Mouse (Mus musculus) cerebellum, postnatal 36 days (tissue): ENCODE results near the gene Rab3ip.

ENCODE experiments used
- DNase-seq, 2 experiments: peaks; one replicate each; pipeline ENCODE4 v3.0.0; 2021 to 2022; ENCODE audit warnings: mixed read lengths in 2 of 2

Gene Rab3ip

DNA sequence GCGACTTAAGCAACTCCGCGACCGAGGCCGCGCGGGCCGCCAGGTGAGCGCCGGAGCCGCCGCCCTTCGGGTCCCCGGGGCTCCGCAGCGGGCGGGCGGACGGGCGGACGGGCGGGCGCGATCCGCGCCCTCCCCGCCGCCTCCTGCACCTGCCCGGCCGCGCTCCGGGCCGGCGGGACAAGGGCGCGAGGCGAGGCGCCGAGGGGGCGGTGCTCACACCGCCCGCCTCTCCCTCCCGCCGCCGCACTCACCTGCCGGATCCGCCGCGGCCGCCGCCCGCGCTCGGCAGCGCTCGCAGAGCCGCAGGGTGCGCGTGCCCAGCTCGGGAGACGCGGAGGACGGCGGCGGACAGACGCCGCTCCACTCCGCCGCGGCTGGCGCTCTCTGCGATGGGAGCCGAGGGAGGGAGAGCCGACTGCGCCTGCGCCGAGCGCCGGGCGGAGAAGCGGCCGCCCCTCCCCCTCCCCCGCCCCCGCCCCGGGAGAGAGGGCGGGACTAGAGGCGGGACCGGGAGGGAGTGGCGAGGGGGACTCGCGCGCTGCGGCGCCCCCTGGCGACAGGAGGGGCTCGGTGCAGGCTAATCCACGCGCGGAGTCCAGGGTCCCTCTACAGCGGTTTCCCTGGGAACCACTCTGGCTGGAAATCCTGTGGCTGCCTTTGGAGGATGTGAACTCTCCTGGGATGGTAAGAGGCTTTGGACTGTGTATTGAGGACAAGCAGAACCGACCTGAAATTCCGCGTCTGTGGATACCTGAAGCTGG, at the start of gene Rab3ip:
Rab3ip (minus strand) TSS at position 761 of the 761 bp plus-strand sequence.
- peak; percentile 88 to 93 for DNase-seq

DNA sequence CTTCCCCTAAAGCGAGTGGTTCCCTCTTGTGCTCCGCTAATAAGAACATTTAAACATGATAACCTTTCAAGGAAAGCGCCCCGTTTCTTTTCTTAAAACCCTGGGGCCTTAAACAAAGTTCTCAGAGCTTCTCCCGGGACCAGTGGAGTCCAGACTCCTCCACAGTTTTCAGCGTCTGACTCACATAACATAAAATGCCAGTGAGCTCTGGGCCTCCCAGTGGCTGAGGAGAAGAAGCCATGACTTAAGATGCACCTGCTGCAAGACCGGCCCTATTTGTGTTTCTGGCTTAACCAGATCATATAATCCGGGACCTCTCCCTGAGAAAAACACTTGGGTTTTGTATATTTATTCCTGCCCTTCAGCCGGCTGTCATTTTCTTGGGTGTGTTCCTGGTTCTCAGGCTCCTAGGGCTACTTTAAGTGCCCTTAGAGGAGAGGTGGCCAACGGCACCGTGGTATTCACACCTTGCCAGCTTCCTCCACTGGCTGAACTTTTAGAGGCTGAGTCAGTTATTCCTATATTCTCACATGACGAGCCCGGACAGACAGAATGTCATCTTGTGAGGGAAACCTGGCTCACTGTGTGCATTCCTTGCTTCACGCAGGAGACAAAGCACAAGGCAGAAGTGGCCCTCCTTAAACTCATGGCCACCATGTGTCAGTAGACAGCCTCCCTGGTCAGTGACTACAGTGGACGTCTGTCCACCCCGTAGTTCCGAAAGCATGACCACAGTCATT, 48.3 kb upstream of the Rab3ip start:
- DNase-seq, result no peak

DNA sequence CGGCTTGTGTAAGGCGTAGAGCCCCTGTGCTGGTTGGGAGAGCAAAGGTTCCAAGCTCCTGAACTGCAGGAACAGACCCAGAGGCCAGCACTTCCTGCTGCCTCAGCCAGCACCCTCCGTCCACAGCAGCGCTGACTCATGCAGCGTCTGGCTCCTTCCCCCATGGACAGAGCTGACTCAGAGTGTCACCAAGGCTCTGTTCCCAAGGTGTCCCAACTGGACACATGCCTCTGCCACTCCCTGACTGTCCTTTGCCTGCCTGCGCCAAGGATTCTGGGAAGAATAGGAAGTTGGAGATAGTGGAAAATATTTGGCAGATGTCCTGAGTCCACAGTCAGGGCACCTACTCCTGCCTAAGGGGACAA, 45.6 kb upstream of the Rab3ip start:
- no peak for DNase-seq

DNA sequence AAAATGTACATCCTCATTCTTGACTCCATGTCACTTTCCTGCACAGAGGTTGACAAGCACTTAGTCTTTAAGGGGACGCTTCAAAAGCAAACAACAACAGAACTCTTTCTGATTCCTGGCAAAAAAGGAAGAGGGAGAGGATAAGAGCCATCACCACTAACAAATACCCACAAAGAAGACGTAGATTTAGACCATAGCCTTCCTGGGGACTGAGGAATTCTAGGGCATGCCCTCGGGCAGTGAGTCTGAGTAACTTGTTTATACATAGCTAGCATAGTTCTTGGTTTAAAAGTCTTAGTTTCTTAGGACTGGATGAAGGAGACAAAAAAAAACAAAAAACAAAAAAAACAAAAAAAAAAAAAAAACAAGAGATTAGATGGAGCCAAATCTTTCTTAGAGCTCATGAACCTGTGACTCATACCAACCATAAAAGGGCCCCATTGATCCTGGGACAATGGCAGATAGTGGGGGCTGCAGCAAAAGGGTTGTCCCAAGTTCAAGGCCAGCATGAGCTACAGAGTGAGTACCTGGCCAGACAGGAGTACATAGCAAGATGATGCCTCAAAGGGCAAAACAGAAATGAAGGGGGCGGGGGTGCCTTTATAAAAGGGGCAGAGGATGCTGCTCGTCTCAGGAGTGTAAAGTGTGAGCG, 45.1 kb upstream of the Rab3ip start:
- DNase-seq, result no peak

DNA sequence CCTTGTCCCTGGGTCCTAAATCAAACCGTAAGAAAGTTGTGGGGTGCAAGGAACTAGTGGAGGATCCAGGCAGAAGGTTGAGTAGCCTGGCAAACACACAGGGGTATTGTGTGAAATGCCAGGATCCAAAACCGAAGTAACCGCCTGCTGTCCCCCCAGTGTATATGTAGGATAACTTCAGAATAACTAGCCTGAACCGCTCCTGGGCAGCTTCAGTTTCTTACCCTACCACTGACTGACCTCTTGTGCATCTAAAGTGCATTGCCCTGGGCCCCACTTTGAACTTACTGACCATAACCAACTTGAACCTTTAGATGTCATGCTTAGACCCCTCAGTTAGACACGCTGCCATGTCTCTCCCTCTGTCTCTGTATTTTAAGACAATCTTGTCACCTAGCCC, 44.6 kb upstream of the Rab3ip start:
- DNase-seq, result no peak

DNA sequence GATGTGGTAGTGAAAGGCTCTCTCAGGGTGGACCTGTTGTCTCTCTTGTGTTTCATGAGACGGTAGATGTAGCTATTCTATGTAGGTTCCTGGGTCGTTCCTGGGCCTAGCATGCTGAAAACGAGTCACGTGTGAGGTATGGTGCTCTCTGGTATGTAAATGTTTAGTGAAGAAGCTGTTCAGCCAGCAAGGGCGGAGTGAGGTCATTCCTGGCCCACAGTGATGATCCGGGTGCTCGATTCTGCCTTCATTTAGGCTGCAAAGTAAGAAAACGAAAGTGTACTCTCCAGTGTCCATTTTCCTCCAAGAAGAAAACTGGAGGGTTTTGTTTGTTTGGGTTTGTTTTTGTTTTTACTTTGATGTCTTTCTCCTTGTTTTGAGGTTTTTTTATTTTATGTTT, 43.4 kb upstream of the Rab3ip start:
- no peak for DNase-seq

DNA sequence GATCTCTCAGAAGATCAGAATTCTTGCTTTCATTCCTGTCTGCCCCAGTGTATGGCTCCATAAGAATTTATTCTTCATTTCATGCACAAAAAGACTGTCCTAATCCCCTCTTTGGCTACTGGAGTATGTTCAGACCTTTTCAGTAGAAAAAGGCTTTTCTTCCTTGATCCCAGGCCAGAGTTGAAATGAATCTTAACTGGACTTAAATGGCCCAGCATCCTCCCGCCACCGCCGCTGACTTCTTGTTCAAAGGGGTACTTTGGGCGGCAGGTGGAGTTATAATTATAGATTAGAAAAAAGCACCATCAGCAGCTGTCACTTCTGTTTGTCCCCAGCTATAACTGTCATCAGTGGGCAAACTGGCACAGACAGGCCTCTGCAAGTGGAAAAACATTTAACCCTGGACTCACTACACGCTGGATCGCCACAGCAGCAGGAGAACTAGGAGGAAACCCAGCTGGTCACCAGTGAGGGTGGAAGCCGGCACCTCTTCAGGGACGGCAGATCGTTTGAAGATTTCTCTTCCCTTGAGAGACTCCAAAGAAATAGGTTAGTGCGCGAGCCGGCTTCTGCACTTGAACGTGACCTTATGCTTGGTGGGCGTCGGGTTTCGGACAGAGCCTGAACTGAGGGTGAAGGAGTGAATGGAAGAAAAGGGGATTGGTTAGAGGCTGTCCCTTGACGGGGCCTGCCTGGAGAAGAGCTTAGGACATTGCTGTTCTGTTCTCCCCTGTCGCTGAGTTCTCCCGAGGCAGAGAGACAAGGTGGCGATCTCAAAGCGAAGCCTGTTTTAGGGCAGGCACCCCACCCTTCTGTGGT, 35.9 kb upstream of the Rab3ip start, which contains the start of gene Best3:
Best3 (plus strand) TSS at position 51 of the 819 bp plus-strand sequence.
- DNase-seq, result no peak

DNA sequence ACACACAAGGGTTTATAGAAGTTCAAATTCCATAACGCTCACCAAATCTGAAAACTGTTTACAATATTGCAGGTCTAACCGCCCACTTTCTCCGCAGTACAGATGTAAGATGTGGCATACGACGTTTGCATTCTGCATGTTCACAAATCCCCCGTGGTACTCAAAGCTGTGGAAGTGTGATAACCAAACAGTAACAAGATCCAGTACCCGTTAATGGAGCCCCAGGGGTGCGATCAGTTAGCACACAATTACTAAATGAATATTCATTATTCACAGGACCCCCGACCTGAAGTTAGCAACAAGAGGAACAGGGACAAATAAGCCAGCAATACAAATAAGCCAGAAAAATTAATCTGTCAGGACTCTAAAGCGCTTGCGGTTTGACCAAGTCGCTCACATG, 34.3 kb upstream of the Rab3ip start:
- DNase-seq, result no peak

DNA sequence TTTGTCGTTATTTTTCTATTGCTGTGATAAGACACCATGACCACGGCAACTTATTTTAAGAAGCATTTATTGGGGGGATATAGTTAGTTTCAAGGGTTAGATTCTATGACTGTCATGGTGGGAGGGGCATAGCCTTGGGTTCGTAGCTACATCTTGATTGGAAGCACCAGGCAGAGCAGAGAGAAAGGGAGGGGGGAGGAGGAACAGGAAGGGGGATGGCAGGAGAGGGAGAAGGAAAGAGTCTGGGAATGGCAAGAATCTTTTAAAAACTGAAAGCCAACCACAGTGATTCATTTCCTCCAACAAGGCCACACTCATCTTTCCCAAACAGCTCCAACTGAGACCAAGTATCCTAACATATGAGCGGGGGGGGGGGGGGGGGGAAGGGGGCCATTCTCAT, 32.0 kb upstream of the Rab3ip start:
- no peak for DNase-seq

DNA sequence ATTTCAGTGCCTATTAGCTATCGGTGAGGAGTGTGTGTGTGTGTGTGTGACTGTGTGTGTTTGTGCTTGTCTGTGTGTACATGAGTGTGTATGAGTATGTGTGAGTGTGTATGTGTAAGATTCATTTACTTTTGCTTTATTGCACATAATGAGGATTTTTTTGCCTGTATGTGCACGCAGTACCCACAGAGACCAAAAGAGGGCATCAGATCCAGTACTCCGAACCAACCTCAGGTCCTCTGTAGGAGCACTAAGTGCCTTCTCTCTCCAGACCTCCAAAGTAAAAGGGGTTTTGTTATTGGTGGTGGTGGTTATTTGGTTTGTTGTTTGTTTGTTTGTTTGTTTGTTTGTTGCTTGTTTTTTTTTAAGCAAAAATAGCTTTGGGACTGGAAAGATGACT, 30.3 kb upstream of the Rab3ip start:
- DNase-seq, result no peak

DNA sequence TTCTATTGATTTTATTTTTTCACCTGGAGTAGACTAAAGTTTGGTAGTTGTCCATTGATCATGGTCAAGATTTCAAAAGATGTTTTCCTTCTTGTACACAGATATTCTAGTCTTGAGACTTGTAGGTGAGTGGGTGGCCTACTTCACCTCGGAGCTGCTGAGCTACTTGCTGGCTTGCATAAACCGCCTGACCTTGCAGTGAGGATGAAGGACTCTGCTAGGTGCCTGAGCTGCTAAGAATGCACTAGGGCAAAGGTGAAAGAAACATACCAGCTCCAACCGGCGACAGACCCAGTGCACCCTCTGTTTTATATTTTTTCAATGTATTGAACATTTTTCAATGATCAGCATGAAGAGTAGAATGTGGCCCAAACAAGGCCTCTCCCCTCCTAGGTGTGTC, 29.7 kb upstream of the Rab3ip start:
- no peak for DNase-seq

DNA sequence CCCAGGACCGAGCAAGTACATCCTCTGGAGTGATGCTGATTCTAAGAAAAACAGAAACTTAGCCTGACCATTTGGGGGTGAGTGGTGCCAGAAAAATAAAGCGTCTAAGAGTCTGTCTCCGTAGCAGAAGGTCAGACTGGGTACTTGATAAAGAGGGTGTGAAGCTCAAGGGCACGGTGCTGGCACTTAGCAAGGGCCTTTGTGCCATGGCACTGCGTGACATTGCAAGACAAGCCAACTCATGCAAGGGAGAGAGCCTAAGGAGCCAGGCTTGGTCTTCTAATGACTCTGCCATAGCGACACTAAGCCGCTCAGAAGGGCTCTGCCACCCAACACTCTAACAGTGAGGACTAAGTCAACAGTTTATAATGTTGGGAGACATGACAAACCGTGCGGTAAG, 28.3 kb upstream of the Rab3ip start:
- peak; percentile 16 to 23 for DNase-seq

DNA sequence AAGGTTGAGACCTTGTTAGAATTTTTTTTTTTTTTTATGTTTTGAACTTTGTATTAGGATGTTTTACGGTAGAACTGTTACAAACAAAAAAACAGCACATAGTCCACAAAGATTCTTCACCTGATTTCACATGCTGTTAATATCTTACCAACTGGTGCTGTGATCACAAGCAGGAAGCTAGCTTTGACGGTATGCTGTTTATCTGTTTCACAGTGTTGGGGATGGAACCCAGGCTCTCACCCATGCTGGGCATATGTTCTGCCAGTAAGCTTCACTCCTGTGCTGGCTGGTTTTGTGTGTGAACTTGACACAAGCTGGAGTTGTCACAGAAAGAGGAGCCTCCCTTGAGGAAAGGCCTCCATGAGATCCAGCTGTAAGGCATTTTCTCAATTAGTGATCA, 27.3 kb upstream of the Rab3ip start:
- no peak for DNase-seq

DNA sequence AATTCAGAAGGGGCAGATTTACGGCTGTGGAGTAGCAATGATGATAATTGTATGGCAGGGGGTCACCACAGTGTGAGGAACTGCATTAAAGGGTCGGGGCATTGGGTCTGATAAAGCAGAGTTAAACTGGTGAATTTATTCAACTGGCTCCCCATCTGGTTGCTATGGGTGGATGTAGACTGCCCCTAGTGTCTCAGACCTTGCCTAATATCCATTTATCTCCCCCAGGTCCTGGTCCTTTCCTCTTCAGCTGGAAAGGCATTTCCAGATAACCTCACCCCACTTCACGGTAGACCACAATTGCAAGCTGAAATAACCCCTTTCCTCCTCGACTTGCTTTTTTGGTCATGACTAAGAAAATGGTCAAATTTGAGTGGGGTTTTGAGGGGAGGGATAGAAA, 26.9 kb upstream of the Rab3ip start:
- no peak for DNase-seq

DNA sequence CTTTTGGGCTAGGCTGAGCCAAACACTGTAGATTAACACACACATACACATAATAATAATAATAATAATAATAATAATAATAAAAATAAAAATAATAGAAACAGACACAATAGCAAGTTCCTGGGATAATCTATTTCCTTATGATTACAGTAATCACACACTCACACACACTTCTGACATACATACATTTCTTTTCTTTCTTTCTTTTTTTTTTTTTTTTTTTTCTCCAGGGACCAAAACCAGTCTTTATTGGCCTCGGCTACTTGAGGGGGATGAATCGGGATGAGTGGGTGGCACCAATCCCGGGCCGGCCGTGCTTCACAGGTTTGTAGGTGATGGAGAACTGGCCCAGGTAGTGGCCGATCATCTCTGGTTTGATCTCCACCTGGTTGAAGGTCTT, 21.9 kb upstream of the Rab3ip start, which contains the start of gene Gm10271:
Gm10271 (minus strand) TSS at position 101 of the 400 bp plus-strand sequence.
- DNase-seq, result no peak

DNA sequence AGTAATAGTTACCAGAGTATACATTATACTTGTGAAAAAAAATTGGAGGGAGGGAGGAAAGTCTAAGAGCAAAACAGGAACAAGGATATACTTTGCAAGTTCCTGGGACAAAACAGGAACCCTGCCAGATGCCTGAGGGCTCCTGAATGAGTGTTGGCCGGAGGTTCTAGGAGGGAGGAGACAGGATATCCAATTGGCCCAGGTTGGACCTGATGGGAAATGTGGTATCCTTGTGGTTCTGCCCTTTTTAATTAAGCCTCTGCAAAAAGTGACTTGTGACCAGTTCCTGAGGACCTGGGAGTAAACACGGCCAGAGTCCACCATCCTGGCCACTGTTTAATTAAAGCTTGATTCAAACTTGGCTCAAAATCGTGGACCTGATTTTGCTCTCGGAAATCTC, 18.2 kb upstream of the Rab3ip start:
- no peak for DNase-seq

DNA sequence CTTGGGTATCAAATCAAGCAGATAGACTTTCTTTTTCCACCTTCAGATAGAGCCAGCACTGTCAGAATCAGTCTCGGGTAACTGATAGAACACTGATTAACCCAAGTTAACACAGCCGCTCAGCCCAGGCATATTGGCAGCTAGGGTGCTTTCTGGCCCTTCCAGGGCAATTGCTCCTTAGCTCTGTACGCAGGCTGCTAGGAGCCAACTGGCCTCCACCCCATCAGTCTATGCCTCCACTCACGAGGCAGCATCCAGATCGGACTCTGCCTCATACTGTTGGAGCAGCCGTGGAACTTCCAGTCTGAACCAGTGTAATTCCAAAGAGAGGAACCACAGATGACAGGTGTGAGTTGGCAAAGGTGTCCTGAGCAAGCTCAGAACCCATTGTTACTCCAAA, 15.5 kb upstream of the Rab3ip start:
- DNase-seq, result no peak

DNA sequence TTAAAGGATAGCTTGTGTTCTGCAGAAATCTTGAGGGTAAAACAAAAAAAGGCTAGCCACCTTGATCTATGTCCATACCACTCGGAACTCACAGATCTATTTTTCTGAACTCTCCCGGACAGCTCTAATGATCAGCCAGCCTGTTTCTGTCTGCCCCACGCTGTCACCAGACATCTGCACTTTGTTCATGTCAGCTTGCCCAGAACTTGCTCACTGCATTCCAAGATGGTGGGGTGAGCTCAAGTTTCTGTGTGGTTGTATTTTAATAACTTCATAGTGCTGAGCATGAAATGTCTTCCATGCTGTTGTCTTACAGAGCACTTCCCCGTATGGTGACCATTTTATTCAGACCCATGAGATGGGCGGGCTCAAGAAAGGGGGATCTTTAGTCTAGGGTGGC, 14.7 kb upstream of the Rab3ip start:
- DNase-seq, result no peak

DNA sequence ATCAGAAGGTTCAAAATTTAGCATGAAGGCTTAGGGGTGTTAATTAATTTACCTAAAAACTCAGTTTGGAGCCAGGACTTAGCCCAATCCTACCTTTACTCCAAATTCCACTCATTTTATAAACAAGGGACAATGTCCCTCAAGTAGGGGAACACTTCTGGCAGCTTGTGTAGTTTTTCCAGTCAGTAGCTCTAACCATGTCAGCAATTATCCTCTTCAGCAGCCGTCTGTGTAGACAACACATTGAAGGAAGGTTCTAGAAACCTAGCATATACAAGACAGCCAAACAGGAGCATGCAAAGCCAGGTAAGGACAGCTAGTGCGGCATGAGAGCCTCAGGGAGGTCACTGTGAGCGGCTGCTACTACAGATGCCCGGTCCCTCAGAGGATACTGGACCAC, 14.0 kb upstream of the Rab3ip start:
- DNase-seq, result no peak

DNA sequence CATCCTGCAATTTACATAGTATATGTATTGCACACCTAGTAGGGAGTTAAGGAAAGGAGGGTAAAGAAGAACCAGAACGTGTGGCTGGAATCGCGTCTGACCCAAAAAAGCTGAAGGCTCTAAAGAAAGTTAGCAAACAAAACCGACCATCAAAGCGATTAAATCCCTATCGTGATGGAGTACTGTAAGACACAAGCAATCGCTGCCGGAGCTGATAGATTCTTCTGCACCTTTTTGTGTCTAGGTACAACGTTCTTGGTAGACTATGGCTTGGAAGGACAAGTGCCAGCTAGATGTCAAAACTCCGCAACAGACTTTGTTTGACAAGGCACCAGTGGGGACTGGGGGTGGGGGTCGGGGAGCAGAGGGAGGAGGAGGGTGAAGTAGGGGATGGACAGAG, 13.5 kb upstream of the Rab3ip start:
- no peak for DNase-seq

DNA sequence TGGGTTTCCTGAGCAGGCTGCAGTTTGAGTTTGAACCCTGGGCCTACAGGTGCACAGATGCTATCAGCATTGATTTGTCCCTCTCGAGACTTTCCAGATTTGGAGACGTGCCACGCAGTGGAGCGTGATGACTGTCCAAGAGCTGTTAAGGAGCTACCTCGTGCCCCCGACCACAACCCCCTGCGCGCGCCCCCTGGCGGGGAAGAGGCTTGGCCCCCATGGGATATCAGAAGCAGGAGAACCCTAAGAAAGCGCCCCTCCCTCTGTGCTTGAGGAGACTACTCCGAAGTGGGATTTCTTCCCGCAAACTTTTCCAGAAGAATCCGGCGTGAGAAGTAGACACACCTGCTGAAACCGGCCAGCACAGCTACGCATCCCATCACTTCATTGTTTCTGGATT, 12.2 kb upstream of the Rab3ip start:
- no peak for DNase-seq

DNA sequence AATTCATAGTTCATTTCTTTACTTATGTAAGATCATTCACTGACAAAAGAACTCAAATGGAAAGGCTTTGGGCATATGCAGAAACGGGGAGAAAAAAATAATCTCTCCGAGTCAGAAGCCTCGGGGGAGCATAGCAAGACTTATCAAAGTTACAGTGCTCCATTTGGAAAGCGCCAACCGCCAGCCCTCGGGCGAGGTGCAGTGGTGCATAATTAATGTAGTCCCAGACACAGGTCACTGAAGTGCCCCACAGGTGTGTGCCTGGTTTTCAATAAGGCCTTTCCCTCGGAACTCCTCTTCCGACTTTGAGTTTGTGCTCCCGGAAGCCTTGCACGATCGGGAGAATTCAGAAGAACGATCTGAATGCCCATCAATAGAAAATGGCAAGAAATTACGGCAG, 11.6 kb upstream of the Rab3ip start:
- no peak for DNase-seq
